ENCODE assay signal across 11 mouse cellular contexts in the genomic region with DNA sequence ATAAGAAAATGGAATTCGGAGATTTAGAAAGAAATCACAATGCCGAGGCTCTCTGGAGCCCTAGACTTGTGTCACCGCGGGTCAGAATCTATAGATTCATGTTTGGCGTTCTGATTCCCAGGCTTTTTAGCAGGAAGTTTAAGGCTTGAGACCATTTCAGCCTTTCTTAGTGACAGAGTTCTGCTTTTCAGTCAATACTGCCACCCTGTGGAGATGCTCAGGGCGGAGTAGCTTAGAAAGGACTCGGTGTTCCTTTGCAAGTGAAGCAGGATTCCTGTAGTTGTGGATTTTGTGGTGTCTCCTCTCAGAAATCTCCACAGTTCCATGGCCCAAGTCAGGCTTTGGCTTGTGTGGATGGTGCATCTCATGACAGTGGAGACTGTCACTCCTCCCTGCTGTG. TPM values are rescaled to one million over a fixed set of nuclear protein-coding genes. Genes with fewer than 3 reads are reported as not detected.
DNase-seq lines count a peak whose midpoint lies in the region; ATAC-seq and TF ChIP-seq lines count a peak whose summit lies in the region.
"Had no signal": no experiment of that assay in that cellular context is flagged by ENCODE, and none has a peak within 500 bp of the region (broad histone marks: within the 10 kb centered on the region; RNA-seq: fewer than 3 reads in every experiment).

No protein-coding gene starts in this region.

- peak; percentile 58; the same call in 1 of the 2 replicates for TF ChIP-seq CTCF in kidney, adult 2 months (conservative IDR thresholded peaks at IDR 0.05; ENCODE audit: insufficient read depth, insufficient read length, low read depth, low read length)
- TF ChIP-seq CTCF in ES-Bruce4 (IDR thresholded peaks at IDR 0.05; ENCODE audit: low read depth, low read length): peak; percentile 34
- TF ChIP-seq CTCF in lung, postnatal 0 days (IDR thresholded peaks at IDR 0.05): peak; percentile 89

- DNase-seq in kidney, adult 2 months: peak; percentile 49
- peak; percentile 57 for DNase-seq in R1 (ENCODE audit: low read depth, low spot score)
- DNase-seq in lung, postnatal 0 days (ENCODE audit: low spot score): peak; percentile 87
- DNase-seq in urinary bladder, adult 2 months (ENCODE audit: low spot score): no peak

- no peak for ATAC-seq in kidney, embryonic 15.5 days (replicated peaks; ENCODE audit: low FRiP score)
- peak; percentile 85 for ATAC-seq in frontal cortex, adult (ENCODE audit: low TSS enrichment)
- ATAC-seq in lung, postnatal 0 days: peak; percentile 43
- ATAC-seq in erythroblast, adult 5-6 weeks (replicated peaks; ENCODE audit: low FRiP score, poor library complexity, severe bottlenecking): no peak

- no peak overlapping the region for H3K4me2 ChIP-seq in kidney, embryonic 15.5 days
- H3K4me2 ChIP-seq in lung, postnatal 0 days (replicated peaks; ENCODE audit: low read depth, low read length): no peak overlapping the region
- H3K4me2 ChIP-seq: embryonic facial prominence, embryonic 13.5 days; neural tube, embryonic 12.5 days had no signal

- H3K9me3 ChIP-seq in kidney, embryonic 15.5 days (replicated peaks): no peaks in the 10 kb centered on the region
- H3K9me3 ChIP-seq in ES-Bruce4 (replicated peaks; ENCODE audit: control insufficient read depth, insufficient read depth, low read length, poor library complexity, severe bottlenecking): no peaks in the 10 kb centered on the region
- no peaks in the 10 kb centered on the region for H3K9me3 ChIP-seq in lung, postnatal 0 days (ENCODE audit: low read length)
- H3K9me3 ChIP-seq: embryonic facial prominence, embryonic 13.5 days; neural tube, embryonic 12.5 days had no signal

- H3K36me3 ChIP-seq in kidney, adult 2 months (ENCODE audit: control insufficient read depth, insufficient read depth, low read length): no peaks in the 10 kb centered on the region
- H3K36me3 ChIP-seq in kidney, embryonic 15.5 days: no peaks in the 10 kb centered on the region
- H3K36me3 ChIP-seq in ES-Bruce4 (ENCODE audit: control insufficient read depth, insufficient read depth, low read length, poor library complexity, severe bottlenecking): no peaks in the 10 kb centered on the region
- H3K36me3 ChIP-seq in lung, postnatal 0 days (ENCODE audit: insufficient read depth, low read length): no peaks in the 10 kb centered on the region
- H3K36me3 ChIP-seq: embryonic facial prominence, embryonic 13.5 days; neural tube, embryonic 12.5 days had no signal

- no peak overlapping the region for H3K4me3 ChIP-seq in kidney, adult 2 months (ENCODE audit: insufficient read depth, low read depth, low read length)
- H3K4me3 ChIP-seq in kidney, embryonic 15.5 days (replicated peaks): no peak overlapping the region
- H3K4me3 ChIP-seq in ES-Bruce4 (ENCODE audit: low read depth, low read length): no peak overlapping the region
- H3K4me3 ChIP-seq in lung, postnatal 0 days (ENCODE audit: low read depth, low read length): no peak overlapping the region
- H3K4me3 ChIP-seq: embryonic facial prominence, embryonic 13.5 days; neural tube, embryonic 12.5 days had no signal

- H3K27ac ChIP-seq in kidney, adult 2 months (ENCODE audit: insufficient read depth, low read depth, low read length): no peak overlapping the region
- H3K27ac ChIP-seq in kidney, embryonic 15.5 days: no peak overlapping the region
- no peak overlapping the region for H3K27ac ChIP-seq in ES-Bruce4 (ENCODE audit: insufficient read depth, low read length)
- no peak overlapping the region for H3K27ac ChIP-seq in lung, postnatal 0 days (ENCODE audit: low read length)
- H3K27ac ChIP-seq: embryonic facial prominence, embryonic 13.5 days; neural tube, embryonic 12.5 days had no signal

- 12% methylated on average over 7 of the region's 7 CpGs for WGBS in kidney, adult 2 months
- WGBS in kidney, embryonic 15.5 days: 19% methylated on average over 7 of the region's 7 CpGs
- WGBS in lung, postnatal 0 days: 15% methylated on average over 7 of the region's 7 CpGs

- no peak for TF ChIP-seq POLR2A in kidney, adult 2 months (IDR thresholded peaks at IDR 0.05; ENCODE audit: low read depth, low read length)
- no peak for TF ChIP-seq POLR2A in ES-Bruce4 (IDR thresholded peaks at IDR 0.05; ENCODE audit: insufficient read depth, low read length)

- H3K27me3 ChIP-seq in kidney, adult 2 months (replicated peaks; ENCODE audit: control insufficient read depth, insufficient read depth, low read length): no peaks in the 10 kb centered on the region
- H3K27me3 ChIP-seq in kidney, embryonic 15.5 days: peaks cover 85% of the 10 kb centered on the region
- H3K27me3 ChIP-seq in ES-Bruce4 (ENCODE audit: control insufficient read depth, insufficient read depth, low read length, poor library complexity, severe bottlenecking): no peaks in the 10 kb centered on the region
- H3K27me3 ChIP-seq in lung, postnatal 0 days (replicated peaks; ENCODE audit: insufficient read depth, low read length): peaks cover 10% of the 10 kb centered on the region; the same call in 1 of the 2 replicates

- H3K9ac ChIP-seq in kidney, embryonic 15.5 days: no peak overlapping the region
- no peak overlapping the region for H3K9ac ChIP-seq in ES-Bruce4 (ENCODE audit: low read depth, poor library complexity, severe bottlenecking)
- H3K9ac ChIP-seq in lung, postnatal 0 days (replicated peaks; ENCODE audit: low read depth): no peak overlapping the region
- H3K9ac ChIP-seq: embryonic facial prominence, embryonic 13.5 days; neural tube, embryonic 12.5 days had no signal

- no peaks in the 10 kb centered on the region for H3K4me1 ChIP-seq in kidney, adult 2 months (ENCODE audit: control insufficient read depth, insufficient read depth, low read length)
- no peaks in the 10 kb centered on the region for H3K4me1 ChIP-seq in kidney, embryonic 15.5 days
- H3K4me1 ChIP-seq in ES-Bruce4 (ENCODE audit: control insufficient read depth, insufficient read depth, low read length): no peaks in the 10 kb centered on the region
- no peaks in the 10 kb centered on the region for H3K4me1 ChIP-seq in lung, postnatal 0 days (ENCODE audit: insufficient read depth, low read depth, low read length)
- H3K4me1 ChIP-seq: embryonic facial prominence, embryonic 13.5 days; neural tube, embryonic 12.5 days had no signal

- no peak for TF ChIP-seq EP300 in ES-Bruce4 (IDR thresholded peaks at IDR 0.05; ENCODE audit: insufficient read depth, low read depth, low read length)
- TF ChIP-seq EP300 in lung, postnatal 0 days (IDR thresholded peaks at IDR 0.05): no peak

RNA-seq across cellular contexts. Expression of a gene that starts 7.4 kb away (rescaled TPM):
- not detected in 2 replicates for polyA plus RNA-seq in kidney, adult 2 months (2012; rRNA removed)
- polyA plus RNA-seq in kidney, embryonic 15.5 days (2015; fragmentation: Nextera tagmentation; extraction: Ambion mirVana): not detected in 2 replicates
- polyA plus RNA-seq in ES-Bruce4 (2011; ENCODE audit: insufficient read depth, insufficient read length, low read depth, missing spikeins): 0.36 and 0.64 TPM in 2 replicates
- polyA plus RNA-seq in lung, postnatal 0 days (2015; fragmentation: Nextera tagmentation; extraction: Ambion mirVana): 12.6 and 18.9 TPM in 2 replicates
- total RNA-seq in erythroblast, adult 5-6 weeks (2015; ENCODE audit: low replicate concordance): not detected in 2 replicates
- total RNA-seq in erythroblast, adult 5-6 weeks (2017; ENCODE audit: low replicate concordance): 0.42 TPM in 1 of 2 replicates, not detected in the other
- 0.03 TPM in 2 replicates for polyA plus RNA-seq in urinary bladder, adult 2 months (2012; rRNA removed)
- total RNA-seq: layer of hippocampus, postnatal 14 days had no signal

RNA-seq across cellular contexts. Expression of a gene that starts 8.8 kb away (rescaled TPM):
- polyA plus RNA-seq in kidney, adult 2 months (2012; rRNA removed): 1.7 and 1.8 TPM in 2 replicates
- polyA plus RNA-seq in kidney, embryonic 15.5 days (2015; fragmentation: Nextera tagmentation; extraction: Ambion mirVana): 1.6 and 2.1 TPM in 2 replicates
- 6.5 and 6.8 TPM in 2 replicates for polyA plus RNA-seq in ES-Bruce4 (2011; ENCODE audit: insufficient read depth, insufficient read length, low read depth, missing spikeins)
- polyA plus RNA-seq in lung, postnatal 0 days (2015; fragmentation: Nextera tagmentation; extraction: Ambion mirVana): 9.7 and 10.5 TPM in 2 replicates
- total RNA-seq in erythroblast, adult 5-6 weeks (2015; ENCODE audit: low replicate concordance): not detected in 2 replicates
- not detected in 2 replicates for total RNA-seq in erythroblast, adult 5-6 weeks (2017; ENCODE audit: low replicate concordance)
- 11.6 and 11.7 TPM in 2 replicates for polyA plus RNA-seq in urinary bladder, adult 2 months (2012; rRNA removed)

Comparison
In these comparisons a context has a peak if more than half of its experiments do, and no peak if none do; other contexts are left out.
1. CTCF ChIP-seq: peak in every context shown above with its lines; median percentile 89 in lung, postnatal 0 days; 58 in kidney, adult 2 months; 34 in ES-Bruce4.
2. ATAC-seq: peak in frontal cortex, adult (single experiment) and lung, postnatal 0 days (single experiment); none in kidney, embryonic 15.5 days (single experiment) and erythroblast, adult 5-6 weeks (single experiment).